Mouse (Mus musculus): ENCODE measurements around the gene Isyna1. TPM values are rescaled to one million over a fixed set of nuclear protein-coding genes. Genes with fewer than 3 reads are reported as not detected.
A peak's percentile ranks its signal among the peaks of the same experiment; 100 is the strongest.
"Not testable (repeated sequence)": the region's sequence is repeated elsewhere in the genome, so short reads cannot be mapped to it uniquely, and the experiment has no call there.

The Isyna1 gene
- polyA plus RNA-seq, 1 experiment from 2014 or later: 175 TPM

- no peak overlapping the region for H3K4me3 ChIP-seq
- H3K4me2 ChIP-seq: no peak overlapping the region
- no peaks in the 10 kb centered on the region for H3K4me1 ChIP-seq
- ATAC-seq (replicated peaks): 0 out of 2 replicates have a peak, but pooled peaks have one; percentile 22
- 0 out of 2 replicates have a peak overlapping the region, but pooled peaks have one; percentile 6 for H3K27ac ChIP-seq
- no peak overlapping the region for H3K9ac ChIP-seq
- no peaks in the 10 kb centered on the region for H3K27me3 ChIP-seq (replicated peaks)
- no peaks in the 10 kb centered on the region for H3K9me3 ChIP-seq
- WGBS: 90% methylated on average over 9 of the region's 9 CpGs
- H3K36me3 ChIP-seq (replicated peaks): peaks cover 59% of the 10 kb centered on the region
Measured at GRCm38 (mm10) chr8:70584606-70585257, 9.4 kb upstream of the Isyna1 start.

- ATAC-seq (replicated peaks): peak; percentile 50
- WGBS: 34% methylated on average over 7 of the region's 7 CpGs
- H3K36me3 ChIP-seq (replicated peaks): peaks cover 56% of the 10 kb centered on the region
Measured at GRCm38 (mm10) chr8:70585258-70585652, 8.9 kb upstream of the Isyna1 start.

GRCm38 (mm10) chr8:70587955-70588354, 6.2 kb upstream of the Isyna1 start:
- ATAC-seq (replicated peaks); H3K4me1 ChIP-seq; H3K27ac ChIP-seq; H3K4me2 ChIP-seq; H3K9me3 ChIP-seq; H3K9ac ChIP-seq; H3K27me3 ChIP-seq (replicated peaks); H3K4me3 ChIP-seq: not testable (repeated sequence)
- WGBS: 97% methylated on average over 4 of the region's 4 CpGs
- H3K36me3 ChIP-seq (replicated peaks): peaks cover 42% of the 10 kb centered on the region; the same call in 1 of the 2 replicates

More at GRCm38 (mm10) chr8:70585258-70585652, 8.9 kb upstream of the Isyna1 start:
- Histone ChIP-seq H3K9me3 (no peaks in the 10 kb centered on the region), H3K4me3 (no peak overlapping the region), H3K27ac (0 out of 2 replicates have a peak overlapping the region, but pooled peaks have one; percentile 6), H3K9ac (no peak overlapping the region), H3K4me2 (no peak overlapping the region), H3K27me3 (replicated peaks) (no peaks in the 10 kb centered on the region), H3K4me1 (no peaks in the 10 kb centered on the region)

- H3K36me3 ChIP-seq (replicated peaks): peaks cover 23% of the 10 kb centered on the region; the same call in 1 of the 2 replicates
- 90% methylated on average over 12 of the region's 12 CpGs for whole genome bisulfite sequencing
- no peak overlapping the region for H3K27ac ChIP-seq
Measured at GRCm38 (mm10) chr8:70591569-70591968, 2.6 kb upstream of the Isyna1 start.

GRCm38 (mm10) chr8:70593173-70593572, 1.0 kb upstream of the Isyna1 start:
- Histone ChIP-seq H3K27ac (peak overlapping the region; percentile 75; the same call in 1 of the 2 replicates), H3K36me3 (replicated peaks) (peaks cover 12% of the 10 kb centered on the region; the same call in 1 of the 2 replicates), H3K9me3 (no peaks in the 10 kb centered on the region), H3K27me3 (replicated peaks) (no peaks in the 10 kb centered on the region), H3K9ac (no peak overlapping the region), H3K4me3 (no peak overlapping the region), H3K4me1 (peaks cover 34% of the 10 kb centered on the region), H3K4me2 (peak overlapping the region; percentile 91)
- ATAC-seq (replicated peaks): no peak
- 48% methylated on average over 8 of the region's 8 CpGs for WGBS

More at GRCm38 (mm10) chr8:70591569-70591968, 2.6 kb upstream of the Isyna1 start:
- no peaks in the 10 kb centered on the region for H3K9me3 ChIP-seq
- no peak overlapping the region for H3K4me2 ChIP-seq
- ATAC-seq (replicated peaks): no peak
- H3K27me3 ChIP-seq (replicated peaks): no peaks in the 10 kb centered on the region
- no peak overlapping the region for H3K9ac ChIP-seq
- H3K4me1 ChIP-seq: peaks cover 19% of the 10 kb centered on the region
- no peak overlapping the region for H3K4me3 ChIP-seq

GRCm38 (mm10) chr8:70594621-70595564, 720 bp downstream of the Isyna1 start:
- peak; percentile 31 for ATAC-seq (replicated peaks)
- 11% methylated on average over 82 of the region's 82 CpGs for WGBS

GRCm38 (mm10) chr8:70595811-70596210, 1.6 kb downstream of the Isyna1 start:
- no peak overlapping the region for H3K9ac ChIP-seq
- H3K27ac ChIP-seq: no peak overlapping the region
- ATAC-seq (replicated peaks): no peak
- peaks cover 61% of the 10 kb centered on the region for H3K4me1 ChIP-seq
- no peaks in the 10 kb centered on the region for H3K9me3 ChIP-seq
- H3K36me3 ChIP-seq (replicated peaks): peaks cover 1% of the 10 kb centered on the region; the same call in 1 of the 2 replicates
- H3K27me3 ChIP-seq (replicated peaks): no peaks in the 10 kb centered on the region
- H3K4me3 ChIP-seq: no peak overlapping the region
- peak overlapping the region; percentile 91; the same call in 1 of the 2 replicates for H3K4me2 ChIP-seq
- WGBS: 95% methylated on average over 12 of the region's 12 CpGs

More at GRCm38 (mm10) chr8:70594621-70595564, 720 bp downstream of the Isyna1 start:
- Histone ChIP-seq H3K4me1 (peaks cover 51% of the 10 kb centered on the region), H3K27ac (peak overlapping the region; percentile 75), H3K27me3 (replicated peaks) (no peaks in the 10 kb centered on the region), H3K4me2 (peak overlapping the region; percentile 91), H3K9ac (peak overlapping the region; percentile 58), H3K9me3 (no peaks in the 10 kb centered on the region), H3K36me3 (replicated peaks) (peaks cover 4% of the 10 kb centered on the region; the same call in 1 of the 2 replicates), H3K4me3 (peak overlapping the region; percentile 61)

GRCm38 (mm10) chr8:70596216-70596615, 2.0 kb downstream of the Isyna1 start:
- Histone ChIP-seq H3K9me3 (no peaks in the 10 kb centered on the region), H3K36me3 (replicated peaks) (no peaks in the 10 kb centered on the region), H3K27me3 (replicated peaks) (no peaks in the 10 kb centered on the region), H3K4me3 (no peak overlapping the region), H3K9ac (no peak overlapping the region), H3K27ac (no peak overlapping the region), H3K4me1 (peaks cover 65% of the 10 kb centered on the region), H3K4me2 (no peak overlapping the region; the same call in 1 of the 2 replicates)
- WGBS: 95% methylated on average over 18 of the region's 18 CpGs
- ATAC-seq (replicated peaks): no peak

GRCm38 (mm10) chr8:70596775-70597416, 2.7 kb downstream of the Isyna1 start:
- H3K36me3 ChIP-seq (replicated peaks): no peaks in the 10 kb centered on the region
- peak overlapping the region; percentile 59 for H3K4me2 ChIP-seq
- no peak overlapping the region for H3K27ac ChIP-seq
- H3K4me1 ChIP-seq: peaks cover 71% of the 10 kb centered on the region
- no peak overlapping the region for H3K9ac ChIP-seq
- no peak for ATAC-seq (replicated peaks)
- H3K9me3 ChIP-seq: no peaks in the 10 kb centered on the region
- no peak overlapping the region for H3K4me3 ChIP-seq
- 83% methylated on average over 17 of the region's 17 CpGs for WGBS
- H3K27me3 ChIP-seq (replicated peaks): no peaks in the 10 kb centered on the region

- H3K9me3 ChIP-seq: no peaks in the 10 kb centered on the region
- H3K27ac ChIP-seq: peak overlapping the region; percentile 25; the same call in 1 of the 2 replicates
- peak overlapping the region; percentile 59 for H3K4me2 ChIP-seq
- peak overlapping the region; percentile 34 for H3K4me3 ChIP-seq
- H3K4me1 ChIP-seq: peaks cover 71% of the 10 kb centered on the region
- no peak for ATAC-seq (replicated peaks)
- WGBS: 10% methylated on average over 59 of the region's 68 CpGs
- H3K27me3 ChIP-seq (replicated peaks): no peaks in the 10 kb centered on the region
- H3K9ac ChIP-seq: peak overlapping the region; percentile 43
- no peaks in the 10 kb centered on the region for H3K36me3 ChIP-seq (replicated peaks)
Measured at GRCm38 (mm10) chr8:70597417-70598272, 3.5 kb downstream of the Isyna1 start.

- Histone ChIP-seq H3K9ac (peak overlapping the region; percentile 43; the same call in 1 of the 2 replicates), H3K4me3 (peak overlapping the region; percentile 34), H3K36me3 (replicated peaks) (no peaks in the 10 kb centered on the region), H3K4me1 (peaks cover 71% of the 10 kb centered on the region), H3K4me2 (peak overlapping the region; percentile 59), H3K27me3 (replicated peaks) (no peaks in the 10 kb centered on the region), H3K27ac (peak overlapping the region; percentile 25; the same call in 1 of the 2 replicates), H3K9me3 (no peaks in the 10 kb centered on the region)
- ATAC-seq (replicated peaks): peak; percentile 3; the same call in 1 of the 2 replicates
- WGBS: 3% methylated on average over 29 of the region's 29 CpGs
Measured at GRCm38 (mm10) chr8:70598283-70598682, 4.1 kb downstream of the Isyna1 start.
